In genomic region chr3:150112231-150112630, GRCm38 (mm10) we compare ENCODE assay signal across 16 mouse cellular contexts.
"Had no signal": no experiment of that assay in that cellular context is flagged by ENCODE, and none has a peak within 500 bp of the region (broad histone marks: within the 10 kb centered on the region; RNA-seq: fewer than 3 reads in every experiment).

No protein-coding gene starts in this region.

- H3K36me3 ChIP-seq: neural tube, embryonic 13.5 days; neural tube, embryonic 15.5 days; stomach, embryonic 15.5 days had no signal

- H3K9ac ChIP-seq: neural tube, embryonic 13.5 days; neural tube, embryonic 15.5 days; stomach, embryonic 15.5 days had no signal

- H3K27me3 ChIP-seq: neural tube, embryonic 13.5 days; neural tube, embryonic 15.5 days; stomach, embryonic 15.5 days had no signal

- DNase-seq: retina, postnatal 1 day; right cerebral cortex, adult 18-20 months; right cerebral cortex, postnatal 14 days; right cerebral cortex, postnatal 25 days; right cerebral cortex, postnatal 4 days; spleen, adult 18-20 months; thymus, adult 18-20 months; thymus, adult 2 months; thymus, postnatal 14 days; thymus, postnatal 25 days; thymus, postnatal 36 days; thymus, postnatal 4 days had no signal

- H3K9me3 ChIP-seq: neural tube, embryonic 13.5 days; neural tube, embryonic 15.5 days; stomach, embryonic 15.5 days had no signal

- H3K27ac ChIP-seq: neural tube, embryonic 13.5 days; neural tube, embryonic 15.5 days; stomach, embryonic 15.5 days; stomach, postnatal 0 days had no signal

- H3K4me3 ChIP-seq: neural tube, embryonic 13.5 days; neural tube, embryonic 15.5 days; stomach, embryonic 15.5 days had no signal

- H3K4me1 ChIP-seq: neural tube, embryonic 13.5 days; neural tube, embryonic 15.5 days; stomach, embryonic 15.5 days had no signal

- H3K4me2 ChIP-seq: neural tube, embryonic 13.5 days; neural tube, embryonic 15.5 days; stomach, embryonic 15.5 days had no signal
